Mouse (Mus musculus) embryonic facial prominence, embryonic 11.5 days (tissue): ENCODE results near the gene Blzf1. TPM values are rescaled to one million over a fixed set of nuclear protein-coding genes. Genes with fewer than 3 reads are reported as not detected.

ENCODE experiments used
- ATAC-seq: fragments of 200-750 bp; cut with Nextera tagmentation; replicated peaks from 2 replicates; pipeline ENCODE4 v1.8.0; 2017; ENCODE audit warnings: low read depth; ENCODE audit not compliant: insufficient number of reproducible peaks, low FRiP score, low TSS enrichment
- DNase-seq: peaks from one replicate; pipeline ENCODE4 v3.0.0-alpha.2; 2015; ENCODE audit warnings: low spot score
- H3K27ac ChIP-seq: fragments of 300-500 bp; sonication (generic); replicated peaks from 2 replicates; pipeline ENCODE4 v1.5.1; 2014; ENCODE audit warnings: mild to moderate bottlenecking, low read depth, low read length, control low read depth
- H3K27me3 ChIP-seq: fragments of 300-500 bp; sonication (generic); 2 replicates; pipeline ENCODE4 v1.6.1; 2014; ENCODE audit warnings: mild to moderate bottlenecking, low read length, moderate library complexity, mixed read lengths; ENCODE audit not compliant: control insufficient read depth, insufficient read depth
- H3K36me3 ChIP-seq: fragments of 300-500 bp; sonication (generic); replicated peaks from 2 replicates; pipeline ENCODE4 v1.6.1; 2014; ENCODE audit warnings: low read depth, mild to moderate bottlenecking, low read length, moderate library complexity, mixed read lengths; ENCODE audit not compliant: control insufficient read depth, insufficient read depth
- H3K4me1 ChIP-seq: fragments of 300-500 bp; sonication (generic); 2 replicates; pipeline ENCODE4 v1.6.1; 2014; ENCODE audit warnings: low read length, mixed read lengths; ENCODE audit not compliant: control insufficient read depth, insufficient read depth
- H3K4me2 ChIP-seq: fragments of 300-500 bp; sonication (generic); 2 replicates; pipeline ENCODE4 v1.6.1; 2014; ENCODE audit warnings: low read depth, mild to moderate bottlenecking, control low read depth, low read length, moderate library complexity
- H3K4me3 ChIP-seq: fragments of 300-500 bp; sonication (generic); 2 replicates; pipeline ENCODE4 v1.5.1; 2014; ENCODE audit warnings: low read depth, low read length, control low read depth
- H3K9ac ChIP-seq: fragments of 300-500 bp; sonication (generic); replicated peaks from 2 replicates; pipeline ENCODE4 v1.6.1; 2014; ENCODE audit warnings: mild to moderate bottlenecking, control low read depth, low read length
- H3K9me3 ChIP-seq: fragments of 300-500 bp; sonication (generic); replicated peaks from 2 replicates; pipeline ENCODE4 v1.6.1; 2016; ENCODE audit warnings: mild to moderate bottlenecking, low read length, inconsistent platforms, mixed read lengths; ENCODE audit not compliant: control insufficient read depth
- WGBS: fragments of 180-500 bp; shearing (Covaris S2); extraction: QIAGEN DNeasy Blood & Tissue Kit; methylation state at CpG from one replicate; pipeline ENCODE4 v1.1.7; 2014; 5-methylcytosine and 5-hydroxymethylcytosine counted together
- polyA plus RNA-seq: library from polyadenylated mRNA; unstranded; fragments of >200 nt; fragmentation: Nextera tagmentation; extraction: Ambion mirVana; gene quantifications from 2 replicates; pipeline ENCODE4 v1.2.1, GENCODE M21; 2014

Gene Blzf1
- polyA plus RNA-seq, 1 experiment from 2014 or later = 26.7 TPM

GRCm38 (mm10) chr1:164316697-164317096, 9.4 kb upstream of the Blzf1 start:
- H3K9ac ChIP-seq = no peak overlapping the region
- no peaks in the 10 kb centered on the region for H3K4me1 ChIP-seq
- no peak for ATAC-seq
- no peaks in the 10 kb centered on the region for H3K27me3 ChIP-seq
- H3K4me3 ChIP-seq = no peak overlapping the region
- H3K9me3 ChIP-seq = no peaks in the 10 kb centered on the region
- H3K27ac ChIP-seq = no peak overlapping the region
- H3K4me2 ChIP-seq = no peak overlapping the region
- no peaks in the 10 kb centered on the region for H3K36me3 ChIP-seq
- DNase-seq = peak; percentile 81
- 33% methylated on average over 3 of the region's 3 CpGs for WGBS

GRCm38 (mm10) chr1:164315266-164315665, 8.0 kb upstream of the Blzf1 start:
- ATAC-seq (no peak), DNase-seq (peak; percentile 45)
- no peak overlapping the region for H3K4me3 ChIP-seq
- H3K36me3 ChIP-seq = no peaks in the 10 kb centered on the region
- H3K9me3 ChIP-seq = no peaks in the 10 kb centered on the region
- no peak overlapping the region for H3K9ac ChIP-seq
- H3K4me1 ChIP-seq = no peaks in the 10 kb centered on the region
- no peaks in the 10 kb centered on the region for H3K27me3 ChIP-seq
- H3K27ac ChIP-seq = no peak overlapping the region
- H3K4me2 ChIP-seq = no peak overlapping the region
- WGBS = 72% methylated on average over 8 of the region's 8 CpGs

GRCm38 (mm10) chr1:164314085-164314484, 6.8 kb upstream of the Blzf1 start:
- 88% methylated on average over 5 of the region's 5 CpGs for WGBS
- H3K4me2 ChIP-seq = no peak overlapping the region
- ATAC-seq = no peak

DNA sequence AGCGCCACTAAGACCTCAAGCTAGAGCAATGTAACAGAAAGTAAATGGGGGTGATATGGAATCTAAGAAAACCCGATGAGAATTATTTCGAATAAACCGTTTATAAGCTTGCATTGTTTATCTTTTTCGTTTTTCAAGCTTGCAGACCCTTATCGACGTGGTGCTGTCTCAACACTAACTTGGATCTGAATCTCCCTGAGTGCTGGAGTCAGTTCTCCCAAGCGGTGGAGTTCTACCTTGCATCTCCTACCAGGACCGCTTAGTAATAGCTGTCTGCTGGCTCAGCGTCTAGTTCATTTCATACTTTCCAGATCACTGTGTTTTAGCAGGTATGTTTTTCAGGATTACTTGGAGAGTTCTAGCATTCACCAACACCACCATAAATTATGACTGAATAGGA, 633 bp upstream of the Blzf1 start:
- peak; percentile 12 for DNase-seq
- Histone ChIP-seq H3K9ac (peak overlapping the region; percentile 62), H3K9me3 (no peaks in the 10 kb centered on the region), H3K4me3 (peak overlapping the region; percentile 81), H3K4me1 (no peaks in the 10 kb centered on the region), H3K27me3 (no peaks in the 10 kb centered on the region), H3K27ac (no peak overlapping the region), H3K36me3 (no peaks in the 10 kb centered on the region), H3K4me2 (peak overlapping the region; percentile 57)
- 11% methylated on average over 10 of the region's 10 CpGs for WGBS
- no peak for ATAC-seq

More at GRCm38 (mm10) chr1:164314085-164314484, 6.8 kb upstream of the Blzf1 start:
- Histone ChIP-seq H3K4me3 (no peak overlapping the region), H3K4me1 (no peaks in the 10 kb centered on the region), H3K9me3 (no peaks in the 10 kb centered on the region), H3K36me3 (no peaks in the 10 kb centered on the region), H3K9ac (no peak overlapping the region), H3K27ac (no peak overlapping the region), H3K27me3 (no peaks in the 10 kb centered on the region)
- no peak for DNase-seq

DNA sequence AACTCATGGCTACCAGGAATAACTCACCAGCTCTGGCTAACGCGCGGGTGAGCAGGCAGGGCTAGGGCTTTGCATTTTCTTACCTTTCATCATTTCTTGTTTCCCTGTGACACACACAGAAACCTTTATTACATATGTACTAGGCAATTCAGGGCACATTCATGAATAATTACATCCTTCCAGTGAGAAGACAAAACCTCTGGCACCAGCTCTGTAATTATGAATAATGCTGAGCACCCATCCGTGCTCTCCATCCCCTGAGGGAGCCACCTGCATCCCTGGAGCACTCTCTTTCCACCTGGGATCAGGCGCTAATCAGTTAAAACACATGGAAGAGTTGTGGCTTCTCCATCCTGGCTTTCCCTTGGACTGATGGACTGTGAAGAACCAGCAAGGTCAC, 3.5 kb downstream of the Blzf1 start, which contains the start of gene Nme7:
Nme7 (plus strand) TSS at position 301 of the 400 bp plus-strand sequence.
- Histone ChIP-seq H3K4me2 (no peak within 1 kb of the TSS), H3K27me3 (no peaks in the 10 kb centered on the region), H3K9me3 (no peaks in the 10 kb centered on the region), H3K4me3 (no peak within 1 kb of the TSS), H3K36me3 (peaks cover 3% of the 10 kb centered on the region; the same call in 1 of the 2 replicates), H3K27ac (no peak within 1 kb of the TSS), H3K9ac (no peak within 1 kb of the TSS), H3K4me1 (no peaks in the 10 kb centered on the region)
- ATAC-seq = no peak
- 89% methylated on average over 5 of the region's 5 CpGs for WGBS
- no peak for DNase-seq

DNA sequence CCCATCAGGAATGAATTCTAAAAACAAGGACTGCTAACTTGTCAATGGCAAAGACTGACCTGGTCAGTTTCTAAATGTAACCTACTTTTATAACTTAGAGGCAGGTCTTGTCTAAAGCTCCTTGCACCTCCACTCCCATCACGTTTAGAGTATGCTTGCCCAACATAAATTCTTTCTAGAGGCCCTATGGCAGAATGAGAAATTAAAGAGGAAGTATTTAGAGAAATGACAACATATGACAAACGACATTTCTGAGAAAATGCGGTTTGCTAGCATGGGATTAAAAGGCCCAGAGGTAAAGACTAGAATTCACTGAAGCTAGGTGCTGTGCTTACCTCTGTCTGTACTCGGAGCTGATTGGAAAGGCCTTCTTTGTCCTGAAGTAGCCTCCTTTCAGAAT, 5.3 kb downstream of the Blzf1 start:
- no peaks in the 10 kb centered on the region for H3K4me1 ChIP-seq
- no peak overlapping the region for H3K4me2 ChIP-seq
- no peak overlapping the region for H3K4me3 ChIP-seq
- no peak for DNase-seq
- H3K27ac ChIP-seq = no peak overlapping the region
- H3K9ac ChIP-seq = no peak overlapping the region
- H3K36me3 ChIP-seq = peaks cover 8% of the 10 kb centered on the region; the same call in 1 of the 2 replicates
- no peak for ATAC-seq
- WGBS = 93% methylated on average over 4 of the region's 4 CpGs
- no peaks in the 10 kb centered on the region for H3K9me3 ChIP-seq
- H3K27me3 ChIP-seq = no peaks in the 10 kb centered on the region

GRCm38 (mm10) chr1:164296473-164296872, 10.8 kb downstream of the Blzf1 start:
- Histone ChIP-seq H3K9me3 (no peaks in the 10 kb centered on the region), H3K4me3 (no peak overlapping the region), H3K4me1 (no peaks in the 10 kb centered on the region), H3K27me3 (no peaks in the 10 kb centered on the region), H3K9ac (no peak overlapping the region), H3K36me3 (peaks cover 8% of the 10 kb centered on the region; the same call in 1 of the 2 replicates), H3K27ac (no peak overlapping the region), H3K4me2 (no peak overlapping the region)
- ATAC-seq = no peak
- no peak for DNase-seq
- 97% methylated on average over 4 of the region's 5 CpGs for WGBS

- Histone ChIP-seq H3K4me2 (no peak overlapping the region), H3K9ac (no peak overlapping the region), H3K36me3 (peaks cover 6% of the 10 kb centered on the region; the same call in 1 of the 2 replicates), H3K9me3 (no peaks in the 10 kb centered on the region), H3K27ac (no peak overlapping the region), H3K4me1 (no peaks in the 10 kb centered on the region), H3K4me3 (no peak overlapping the region), H3K27me3 (no peaks in the 10 kb centered on the region)
- 94% methylated on average over 6 of the region's 6 CpGs for WGBS
- ATAC-seq (no peak), DNase-seq (no peak)
Observed at GRCm38 (mm10) chr1:164294071-164294470, 13.2 kb downstream of the Blzf1 start.
